Mouse (Mus musculus): Measurements from ENCODE around the gene Ms4a4d. TPM values are rescaled to one million over a fixed set of nuclear protein-coding genes. Genes with fewer than 3 reads are reported as not detected.
"Not testable (repeated sequence)": the region's sequence is repeated elsewhere in the genome, so short reads cannot be mapped to it uniquely, and the experiment has no call there.

Ms4a4d gene
- polyA plus RNA-seq, 1 experiment = not detected

- Histone ChIP-seq H3K79me3 (ENCODE audit: low read depth) (no peaks in the 10 kb centered on the region), H3K4me3 (ENCODE audit: insufficient read depth, poor library complexity, severe bottlenecking) (no peak overlapping the region), H3ac (ENCODE audit: control insufficient read depth, insufficient read length, low read depth) (no peak overlapping the region), H3K36me3 (ENCODE audit: control insufficient read depth, insufficient read depth) (no peaks in the 10 kb centered on the region), H3K27me3 (ENCODE audit: control insufficient read depth, insufficient read depth, insufficient read length) (no peaks in the 10 kb centered on the region), H3K79me2 (ENCODE audit: control insufficient read depth, insufficient read depth) (no peaks in the 10 kb centered on the region)
- TF ChIP-seq FOSL1 (IDR thresholded peaks at IDR 0.05; ENCODE audit: insufficient read depth, low read length, poor library complexity, severe bottlenecking) (no peak), USF1 (IDR thresholded peaks at IDR 0.05; ENCODE audit: low read depth) (no peak), MYOD1 (IDR thresholded peaks at IDR 0.05; ENCODE audit: control insufficient read depth, insufficient read length, low read depth) (no peak), CEBPB (IDR thresholded peaks at IDR 0.05; ENCODE audit: low read depth) (no peak)
Observed at GRCm38 (mm10) chr19:11520146-11520545, 16.5 kb upstream of the Ms4a4d start.

DNA sequence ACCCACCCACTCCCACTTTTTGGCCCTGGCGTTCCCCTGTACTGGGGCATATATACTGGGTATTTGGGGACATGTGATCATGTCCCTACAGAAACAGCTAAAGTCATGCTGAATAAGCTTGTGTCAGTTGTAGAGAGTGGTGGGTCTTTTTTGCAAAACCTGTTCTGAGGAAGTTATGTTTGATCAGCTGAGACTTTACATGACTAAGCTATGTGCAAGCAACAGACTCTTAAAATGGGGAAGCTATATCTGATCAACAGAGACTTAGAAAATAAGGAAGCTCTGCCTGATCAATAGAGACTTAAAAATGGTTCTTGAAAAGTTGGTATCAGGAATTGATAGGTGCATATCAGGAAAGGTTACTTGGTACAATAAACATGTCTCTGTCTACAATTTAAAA is 3.2 kb upstream of the Ms4a4d start:
- H3K36me3 ChIP-seq (ENCODE audit: control insufficient read depth, insufficient read depth) = no peaks in the 10 kb centered on the region
- TF ChIP-seq FOSL1 (IDR thresholded peaks at IDR 0.05; ENCODE audit: insufficient read depth, low read length, poor library complexity, severe bottlenecking) (no peak), CEBPB (IDR thresholded peaks at IDR 0.05; ENCODE audit: low read depth) (no peak), MYOD1 (IDR thresholded peaks at IDR 0.05; ENCODE audit: control insufficient read depth, insufficient read length, low read depth) (no peak), USF1 (IDR thresholded peaks at IDR 0.05; ENCODE audit: low read depth) (no peak)
- no peak overlapping the region for H3ac ChIP-seq (ENCODE audit: control insufficient read depth, insufficient read length, low read depth)
- H3K79me3 ChIP-seq (ENCODE audit: low read depth) = no peaks in the 10 kb centered on the region
- no peak overlapping the region for H3K4me3 ChIP-seq (ENCODE audit: insufficient read depth, poor library complexity, severe bottlenecking)
- H3K79me2 ChIP-seq (ENCODE audit: control insufficient read depth, insufficient read depth) = no peaks in the 10 kb centered on the region
- H3K27me3 ChIP-seq (ENCODE audit: control insufficient read depth, insufficient read depth, insufficient read length) = no peaks in the 10 kb centered on the region

GRCm38 (mm10) chr19:11533888-11534445 is 2.6 kb upstream of the Ms4a4d start:
- Histone ChIP-seq H3K79me3 (ENCODE audit: low read depth) (no peaks in the 10 kb centered on the region), H3ac (ENCODE audit: control insufficient read depth, insufficient read length, low read depth) (no peak overlapping the region), H3K4me3 (ENCODE audit: insufficient read depth, poor library complexity, severe bottlenecking) (no peak overlapping the region), H3K27me3 (ENCODE audit: control insufficient read depth, insufficient read depth, insufficient read length) (no peaks in the 10 kb centered on the region), H3K36me3 (ENCODE audit: control insufficient read depth, insufficient read depth) (no peaks in the 10 kb centered on the region), H3K79me2 (ENCODE audit: control insufficient read depth, insufficient read depth) (no peaks in the 10 kb centered on the region)
- no peak for TF ChIP-seq MAX (IDR thresholded peaks at IDR 0.05)
- TF ChIP-seq USF1 (IDR thresholded peaks at IDR 0.05; ENCODE audit: low read depth) = no peak

DNA sequence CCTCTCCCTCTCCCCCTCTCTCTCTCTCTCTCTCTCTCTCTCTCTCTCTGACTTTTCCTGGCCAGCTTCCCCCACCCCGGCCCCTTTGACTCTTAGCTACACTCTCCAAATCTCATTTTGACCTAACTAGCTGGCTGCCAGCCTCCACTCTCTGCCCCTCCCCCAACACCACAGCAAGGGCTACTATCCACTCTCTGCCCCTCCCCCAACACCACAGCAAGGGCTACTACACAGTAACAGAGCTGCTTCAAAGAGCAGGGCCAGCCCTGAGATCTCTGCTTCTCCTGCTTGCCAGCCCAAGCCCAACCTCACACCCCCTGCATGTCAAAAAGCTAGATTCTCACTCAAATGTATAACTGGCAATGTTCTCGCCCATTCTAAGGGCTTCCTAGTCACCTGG is 735 bp downstream of the Ms4a4d start:
- Histone ChIP-seq H3K79me2 (ENCODE audit: control insufficient read depth, insufficient read depth) (no peaks in the 10 kb centered on the region), H3K36me3 (ENCODE audit: control insufficient read depth, insufficient read depth) (no peaks in the 10 kb centered on the region), H3K79me3 (ENCODE audit: low read depth) (no peaks in the 10 kb centered on the region), H3ac (ENCODE audit: control insufficient read depth, insufficient read length, low read depth) (no peak overlapping the region), H3K27me3 (ENCODE audit: control insufficient read depth, insufficient read depth, insufficient read length) (no peaks in the 10 kb centered on the region), H3K4me3 (ENCODE audit: insufficient read depth, poor library complexity, severe bottlenecking) (no peak overlapping the region)
- TF ChIP-seq MYOG (IDR thresholded peaks at IDR 0.05; ENCODE audit: control insufficient read depth, extremely low read depth, insufficient read length) = no peak
- TF ChIP-seq FOSL1 (IDR thresholded peaks at IDR 0.05; ENCODE audit: insufficient read depth, low read length, poor library complexity, severe bottlenecking) = no peak
- TF ChIP-seq CTCF (IDR thresholded peaks at IDR 0.05; ENCODE audit: control insufficient read depth, insufficient read depth, insufficient read length) = no peak
- no peak for TF ChIP-seq CEBPB (IDR thresholded peaks at IDR 0.05; ENCODE audit: low read depth)
- no peak for TF ChIP-seq MYOD1 (IDR thresholded peaks at IDR 0.05; ENCODE audit: control insufficient read depth, insufficient read length, low read depth)
- no peak for TF ChIP-seq MAX (IDR thresholded peaks at IDR 0.05)
- no peak for TF ChIP-seq USF1 (IDR thresholded peaks at IDR 0.05; ENCODE audit: low read depth)

DNA sequence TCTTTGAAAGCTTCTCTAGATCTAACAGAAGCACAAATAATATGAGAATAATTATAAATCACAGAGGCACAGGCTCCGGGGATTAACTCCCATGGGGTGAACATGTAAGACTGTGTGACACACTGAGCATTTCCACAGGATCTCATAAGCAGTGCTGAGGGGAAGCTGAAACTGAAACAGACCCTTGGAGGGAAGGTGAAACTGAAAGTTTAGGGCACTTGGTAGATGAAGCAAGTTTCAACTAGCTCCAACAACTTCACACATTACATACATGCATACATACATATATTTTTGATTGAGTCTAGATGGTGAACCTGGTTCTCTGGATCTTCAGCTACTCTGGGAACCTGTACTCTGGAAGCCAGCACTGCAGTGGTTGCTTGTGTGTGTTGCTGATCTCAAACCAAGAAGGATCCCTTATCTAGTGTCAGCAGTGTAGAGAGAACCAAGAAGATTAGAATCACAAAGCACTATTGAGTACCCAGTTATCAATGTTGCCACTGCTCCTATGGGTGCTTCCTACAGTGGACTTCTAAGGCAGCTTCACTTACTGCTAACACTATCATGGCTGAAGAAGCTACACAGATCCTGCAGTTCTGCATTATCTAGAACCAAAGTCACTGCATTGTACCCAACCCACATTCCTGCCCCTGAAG is 3.7 kb downstream of the Ms4a4d start:
- not testable (repeated sequence) for H3K79me2 ChIP-seq (ENCODE audit: control insufficient read depth, insufficient read depth); H3K79me3 ChIP-seq (ENCODE audit: low read depth); H3K4me3 ChIP-seq (ENCODE audit: insufficient read depth, poor library complexity, severe bottlenecking); H3K36me3 ChIP-seq (ENCODE audit: control insufficient read depth, insufficient read depth); H3K27me3 ChIP-seq (ENCODE audit: control insufficient read depth, insufficient read depth, insufficient read length); H3ac ChIP-seq (ENCODE audit: control insufficient read depth, insufficient read length, low read depth)

- not testable (repeated sequence) for H3K4me3 ChIP-seq (ENCODE audit: insufficient read depth, poor library complexity, severe bottlenecking); H3K79me2 ChIP-seq (ENCODE audit: control insufficient read depth, insufficient read depth); H3ac ChIP-seq (ENCODE audit: control insufficient read depth, insufficient read length, low read depth); H3K79me3 ChIP-seq (ENCODE audit: low read depth); H3K27me3 ChIP-seq (ENCODE audit: control insufficient read depth, insufficient read depth, insufficient read length); H3K36me3 ChIP-seq (ENCODE audit: control insufficient read depth, insufficient read depth)
Observed at GRCm38 (mm10) chr19:11544383-11544782, 7.8 kb downstream of the Ms4a4d start.

GRCm38 (mm10) chr19:11547911-11548310 is 11.3 kb downstream of the Ms4a4d start:
- Histone ChIP-seq H3K27me3 (ENCODE audit: control insufficient read depth, insufficient read depth, insufficient read length) (no peaks in the 10 kb centered on the region), H3K36me3 (ENCODE audit: control insufficient read depth, insufficient read depth) (no peaks in the 10 kb centered on the region), H3ac (ENCODE audit: control insufficient read depth, insufficient read length, low read depth) (no peak overlapping the region), H3K79me2 (ENCODE audit: control insufficient read depth, insufficient read depth) (no peaks in the 10 kb centered on the region), H3K4me3 (ENCODE audit: insufficient read depth, poor library complexity, severe bottlenecking) (no peak overlapping the region), H3K79me3 (ENCODE audit: low read depth) (no peaks in the 10 kb centered on the region)
- TF ChIP-seq USF1 (IDR thresholded peaks at IDR 0.05; ENCODE audit: low read depth) (no peak), FOSL1 (IDR thresholded peaks at IDR 0.05; ENCODE audit: insufficient read depth, low read length, poor library complexity, severe bottlenecking) (no peak), MYOG (IDR thresholded peaks at IDR 0.05; ENCODE audit: control insufficient read depth, extremely low read depth, insufficient read length) (no peak), CTCF (IDR thresholded peaks at IDR 0.05; ENCODE audit: control insufficient read depth, insufficient read depth, insufficient read length) (no peak), MAX (IDR thresholded peaks at IDR 0.05) (no peak), MYOD1 (IDR thresholded peaks at IDR 0.05; ENCODE audit: control insufficient read depth, insufficient read length, low read depth) (no peak), CEBPB (IDR thresholded peaks at IDR 0.05; ENCODE audit: low read depth) (no peak)

Measured in C2C12 (cell line).